Mouse (Mus musculus) stomach, embryonic 14.5 days (tissue): ENCODE results near the gene Oat. TPM values are rescaled to one million over a fixed set of nuclear protein-coding genes. Genes with fewer than 3 reads are reported as not detected.
A peak's percentile ranks its signal among the peaks of the same experiment; 100 is the strongest.

Source experiments
- ATAC-seq: fragments of 200-750 bp; cut with Nextera tagmentation; 2 replicates; pipeline ENCODE4 v1.8.0; 2017; ENCODE audit warnings: low read depth, moderate TSS enrichment; ENCODE audit not compliant: insufficient number of reproducible peaks, insufficient read depth, low FRiP score
- H3K27ac ChIP-seq: fragments of 300-500 bp; sonication (generic); 2 replicates; pipeline ENCODE4 v1.5.1; 2014; ENCODE audit warnings: mild to moderate bottlenecking, low read length, moderate library complexity, mixed read lengths
- H3K27me3 ChIP-seq: fragments of 300-500 bp; sonication (generic); 2 replicates; pipeline ENCODE4 v1.6.1; 2014; ENCODE audit warnings: low read length, control low read depth, mixed read lengths; ENCODE audit not compliant: control insufficient read depth, insufficient read depth
- H3K36me3 ChIP-seq: fragments of 300-500 bp; sonication (generic); 2 replicates; pipeline ENCODE4 v1.6.1; 2014; ENCODE audit warnings: mild to moderate bottlenecking, control low read depth, low read length, moderate library complexity, mixed read lengths; ENCODE audit not compliant: control insufficient read depth, insufficient read depth
- H3K4me1 ChIP-seq: fragments of 300-500 bp; sonication (generic); 2 replicates; pipeline ENCODE4 v1.6.1; 2014; ENCODE audit warnings: low read length, control low read depth, mixed read lengths; ENCODE audit not compliant: control insufficient read depth, insufficient read depth
- H3K4me2 ChIP-seq: fragments of 300-500 bp; sonication (generic); replicated peaks from 2 replicates; pipeline ENCODE4 v1.6.1; 2014; ENCODE audit warnings: low read depth, low read length, control low read depth
- H3K4me3 ChIP-seq: fragments of 300-500 bp; sonication (generic); 2 replicates; pipeline ENCODE4 v1.5.1; 2014; ENCODE audit warnings: low read depth, low read length, control low read depth
- H3K9ac ChIP-seq: fragments of 300-500 bp; sonication (generic); replicated peaks from 2 replicates; pipeline ENCODE4 v1.6.1; 2014; ENCODE audit warnings: low read depth, mild to moderate bottlenecking, control low read depth, low read length, moderate library complexity, mixed read lengths
- H3K9me3 ChIP-seq: fragments of 300-500 bp; sonication (generic); 2 replicates; pipeline ENCODE4 v1.6.1; 2016; ENCODE audit warnings: low read depth, low read length, control low read depth; ENCODE audit not compliant: control insufficient read depth
- WGBS: fragments of 180-500 bp; shearing (Covaris S2); extraction: QIAGEN DNeasy Blood & Tissue Kit; methylation state at CpG from one replicate; pipeline ENCODE4 v1.1.7; 2014; 5-methylcytosine and 5-hydroxymethylcytosine counted together
- polyA plus RNA-seq: library from polyadenylated mRNA; unstranded; fragments of >200 nt; fragmentation: Nextera tagmentation; extraction: Ambion mirVana; gene quantifications from 2 replicates; pipeline ENCODE4 v1.2.1, GENCODE M21; 2014

Gene Oat
- 207 and 232 TPM in 2 replicates for polyA plus RNA-seq

DNA sequence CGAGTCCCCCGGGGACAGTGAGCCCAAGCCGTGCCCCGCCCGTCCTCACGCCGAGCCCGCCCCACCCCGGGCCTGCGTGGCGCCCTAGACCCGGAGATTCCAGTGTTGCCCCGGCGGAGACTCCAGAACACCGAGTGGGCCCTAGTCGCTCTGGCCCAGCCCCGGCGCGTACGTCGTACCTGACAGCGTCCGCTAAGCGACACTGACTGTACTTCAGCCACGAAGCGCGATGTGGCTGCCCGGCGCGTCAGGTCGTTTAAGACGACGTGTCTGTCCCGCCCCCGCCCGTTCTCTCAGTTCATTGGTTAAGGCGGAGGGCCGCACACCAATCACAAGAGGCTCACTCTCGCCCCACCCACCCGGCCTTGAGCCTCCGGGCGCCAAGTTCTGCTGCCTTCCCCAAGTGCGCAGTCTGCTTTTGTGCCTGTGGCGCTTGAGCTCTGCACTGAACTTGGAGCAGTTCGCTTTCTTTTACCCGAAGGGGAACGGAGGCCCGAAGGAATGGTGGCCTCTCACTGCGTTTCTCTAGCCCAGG is at the start of gene Oat:
Oat (minus strand) TSS at position 283 of the 535 bp plus-strand sequence.
- Histone ChIP-seq H3K4me3 (peak within 1 kb of the TSS; percentile 55), H3K9ac (peak within 1 kb of the TSS; percentile 50; the same call in 1 of the 2 replicates), H3K9me3 (no peaks in the 10 kb centered on the region), H3K27ac (peak within 1 kb of the TSS; percentile 93), H3K4me2 (peak within 1 kb of the TSS; percentile 54), H3K36me3 (no peaks in the 10 kb centered on the region), H3K4me1 (peaks cover 10% of the 10 kb centered on the region; the same call in 1 of the 2 replicates), H3K27me3 (no peaks in the 10 kb centered on the region)
- under 1% methylated on average over 49 of the region's 49 CpGs for WGBS
- ATAC-seq: peak; percentile 96

DNA sequence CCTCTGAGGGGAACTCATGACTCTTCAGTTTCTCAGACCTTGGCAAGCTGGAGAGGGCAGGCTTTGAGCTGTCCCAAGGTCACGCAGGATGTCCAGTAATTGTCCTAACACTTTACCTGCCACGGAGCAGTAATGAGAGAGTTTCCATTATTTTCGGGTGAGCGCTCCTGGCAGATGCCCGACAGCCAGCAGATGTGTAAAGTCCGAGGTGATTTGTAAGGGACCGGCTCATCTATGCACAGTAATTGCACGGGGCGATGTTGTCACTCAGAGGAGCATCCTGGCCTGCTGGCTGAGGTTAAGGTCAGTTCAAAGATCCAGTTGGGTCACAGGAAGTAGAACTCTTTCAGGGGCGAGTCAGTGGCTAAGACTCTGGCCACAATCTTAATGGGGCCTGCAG is 48.0 kb upstream of the Oat start:
- no peak overlapping the region for H3K4me3 ChIP-seq
- no peak overlapping the region for H3K4me2 ChIP-seq
- H3K27ac ChIP-seq: no peak overlapping the region
- no peaks in the 10 kb centered on the region for H3K9me3 ChIP-seq
- ATAC-seq: no peak
- no peaks in the 10 kb centered on the region for H3K36me3 ChIP-seq
- no peaks in the 10 kb centered on the region for H3K4me1 ChIP-seq
- no peaks in the 10 kb centered on the region for H3K27me3 ChIP-seq
- H3K9ac ChIP-seq: no peak overlapping the region
- 84% methylated on average over 10 of the region's 10 CpGs for WGBS

DNA sequence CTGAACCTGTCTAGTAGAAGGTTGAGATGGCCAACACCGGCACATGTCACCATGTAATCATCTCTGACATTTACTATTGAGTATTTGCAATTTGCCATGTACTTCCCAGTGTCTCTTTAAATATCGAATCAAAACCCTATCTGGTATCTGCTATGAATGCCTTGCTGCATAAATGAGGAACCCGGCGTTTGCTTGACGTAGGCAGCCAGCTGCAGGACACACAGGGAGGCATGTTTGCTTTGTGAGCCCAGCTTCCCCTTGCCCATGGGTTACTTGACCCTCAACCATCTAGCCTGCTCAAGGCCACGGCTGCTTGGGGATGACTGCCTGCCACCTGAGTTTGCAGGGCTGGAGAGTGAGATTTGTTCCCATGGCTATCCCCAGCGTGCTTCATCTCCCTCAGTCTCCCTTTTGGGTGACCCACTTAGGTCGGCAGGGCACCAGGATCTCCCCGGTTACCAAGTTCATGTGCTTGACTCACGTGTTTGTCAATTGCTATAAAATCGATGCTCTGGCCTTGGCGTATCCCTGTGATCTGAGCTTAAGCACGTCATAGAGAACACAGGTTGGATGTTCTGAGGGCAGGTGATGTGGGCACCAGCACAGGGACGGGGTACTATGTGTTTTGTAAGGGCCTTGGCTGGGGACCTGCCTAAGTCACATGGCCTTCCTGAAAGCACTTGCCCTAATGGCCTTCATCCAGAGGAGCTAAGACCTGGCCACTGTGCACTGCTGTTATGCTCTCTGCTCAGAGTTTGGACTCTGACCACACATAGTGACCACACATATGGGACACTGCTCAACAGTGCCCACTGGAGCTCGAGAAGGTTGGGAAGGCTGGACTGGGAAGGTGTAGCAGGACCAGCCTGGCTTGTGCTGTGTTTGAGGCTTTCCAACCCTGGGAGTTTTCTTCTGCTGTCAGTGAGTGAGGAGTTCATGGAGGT is 44.0 kb upstream of the Oat start:
- H3K9me3 ChIP-seq: no peaks in the 10 kb centered on the region

GRCm38 (mm10) chr7:132619549-132619948 is 43.4 kb upstream of the Oat start:
- no peak overlapping the region for H3K9ac ChIP-seq
- H3K9me3 ChIP-seq: no peaks in the 10 kb centered on the region
- no peak overlapping the region for H3K4me3 ChIP-seq
- no peaks in the 10 kb centered on the region for H3K36me3 ChIP-seq
- no peak overlapping the region for H3K27ac ChIP-seq
- 89% methylated on average over 8 of the region's 8 CpGs for WGBS
- H3K4me2 ChIP-seq: no peak overlapping the region
- no peaks in the 10 kb centered on the region for H3K27me3 ChIP-seq
- H3K4me1 ChIP-seq: no peaks in the 10 kb centered on the region
- ATAC-seq: no peak

More for the DNA sequence above, 44.0 kb upstream of the Oat start:
- 83% methylated on average over 15 of the region's 15 CpGs for WGBS
- H3K4me3 ChIP-seq: no peak overlapping the region
- H3K36me3 ChIP-seq: no peaks in the 10 kb centered on the region
- no peak overlapping the region for H3K27ac ChIP-seq
- no peak overlapping the region for H3K9ac ChIP-seq
- ATAC-seq: no peak
- H3K4me1 ChIP-seq: no peaks in the 10 kb centered on the region
- H3K4me2 ChIP-seq: no peak overlapping the region
- no peaks in the 10 kb centered on the region for H3K27me3 ChIP-seq

DNA sequence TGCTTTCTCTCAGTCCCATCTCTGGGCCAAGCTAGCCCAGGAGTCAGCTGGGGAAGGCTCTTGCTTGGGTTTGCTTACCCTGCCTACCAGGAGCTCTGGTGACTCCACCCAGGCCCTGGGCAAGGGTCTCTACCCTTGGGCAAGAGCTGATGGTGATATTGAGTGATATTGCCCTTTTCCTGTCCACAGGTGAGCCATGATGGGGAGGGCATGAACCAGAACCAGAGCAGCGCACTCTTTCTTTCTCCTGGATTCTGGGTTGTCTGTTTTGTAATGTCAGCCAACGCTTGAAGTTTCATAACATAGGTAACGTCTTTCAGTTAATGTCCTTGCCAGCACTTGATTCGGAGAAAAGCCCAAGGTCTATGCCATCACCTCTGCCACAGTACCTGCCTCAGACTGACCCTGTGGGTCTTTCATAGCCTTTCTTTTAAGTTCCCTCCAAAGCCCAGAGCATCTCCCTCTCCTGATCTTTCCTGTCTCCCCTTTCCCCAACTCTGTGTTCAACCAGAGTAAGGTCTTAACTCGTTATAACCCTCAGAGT is 40.9 kb upstream of the Oat start:
- Histone ChIP-seq H3K27ac (no peak overlapping the region), H3K4me1 (no peaks in the 10 kb centered on the region), H3K9ac (no peak overlapping the region), H3K9me3 (no peaks in the 10 kb centered on the region), H3K27me3 (no peaks in the 10 kb centered on the region), H3K36me3 (no peaks in the 10 kb centered on the region), H3K4me3 (no peak overlapping the region), H3K4me2 (no peak overlapping the region)
- ATAC-seq: no peak
- 88% methylated on average over 5 of the region's 5 CpGs for WGBS

GRCm38 (mm10) chr7:132616391-132616790 is 40.2 kb upstream of the Oat start:
- Histone ChIP-seq H3K9ac (no peak overlapping the region), H3K36me3 (no peaks in the 10 kb centered on the region), H3K9me3 (no peaks in the 10 kb centered on the region), H3K4me3 (no peak overlapping the region), H3K4me1 (no peaks in the 10 kb centered on the region), H3K4me2 (no peak overlapping the region), H3K27me3 (no peaks in the 10 kb centered on the region), H3K27ac (no peak overlapping the region)
- no peak for ATAC-seq
- WGBS: 47% methylated on average over 6 of the region's 6 CpGs

- Histone ChIP-seq H3K27ac (no peak overlapping the region), H3K9ac (no peak overlapping the region), H3K4me1 (no peaks in the 10 kb centered on the region), H3K27me3 (no peaks in the 10 kb centered on the region), H3K9me3 (no peaks in the 10 kb centered on the region), H3K4me2 (no peak overlapping the region), H3K4me3 (no peak overlapping the region), H3K36me3 (no peaks in the 10 kb centered on the region)
- 29% methylated on average over 3 of the region's 3 CpGs for WGBS
- no peak for ATAC-seq
Measured at GRCm38 (mm10) chr7:132615346-132615745, 39.1 kb upstream of the Oat start.

- Histone ChIP-seq H3K36me3 (no peaks in the 10 kb centered on the region), H3K9ac (no peak overlapping the region), H3K9me3 (no peaks in the 10 kb centered on the region), H3K27ac (no peak overlapping the region), H3K4me2 (no peak overlapping the region), H3K4me3 (no peak overlapping the region), H3K4me1 (no peaks in the 10 kb centered on the region), H3K27me3 (no peaks in the 10 kb centered on the region)
- WGBS: 95% methylated on average over 8 of the region's 8 CpGs
- ATAC-seq: no peak
Measured at GRCm38 (mm10) chr7:132611530-132611929, 35.3 kb upstream of the Oat start.
